Mouse (Mus musculus) liver (tissue): Measurements from ENCODE around the gene Plekhd1.

Experiments
- DNase-seq: peaks from one replicate; pipeline ENCODE4 v3.0.0-alpha.2; 2020; ENCODE audit warnings: mixed read lengths

Gene Plekhd1

GRCm38 (mm10) chr12:80757751-80758558 is 65.6 kb downstream of the Plekhd1 start:
- DNase-seq: peak; percentile 49

- peak; percentile 23 for DNase-seq
These were observed 66.4 kb downstream of the Plekhd1 start for GRCm38 (mm10) chr12:80758559-80759386.

GRCm38 (mm10) chr12:80759387-80759712 is 67.0 kb downstream of the Plekhd1 start:
- DNase-seq: no peak

- DNase-seq: no peak
These were observed 67.5 kb downstream of the Plekhd1 start for GRCm38 (mm10) chr12:80759713-80760395.

GRCm38 (mm10) chr12:80760396-80760801 is 68.0 kb downstream of the Plekhd1 start, which contains the start of gene Ccdc177:
Gene Ccdc177 (minus strand): TSS chr12:80760687.
- peak; percentile 77 for DNase-seq

- no peak for DNase-seq
These were observed 70.6 kb downstream of the Plekhd1 start for GRCm38 (mm10) chr12:80762982-80763381.

- DNase-seq: no peak
These were observed 71.7 kb downstream of the Plekhd1 start for GRCm38 (mm10) chr12:80764116-80764515.

GRCm38 (mm10) chr12:80769697-80770096 is 77.3 kb downstream of the Plekhd1 start:
- peak; percentile 89 for DNase-seq
